Mouse (Mus musculus): ENCODE results near the gene Cwf19l1. TPM values are rescaled to one million over a fixed set of nuclear protein-coding genes. Genes with fewer than 3 reads are reported as not detected.

Cwf19l1 gene
- polyA plus RNA-seq (2012; rRNA removed) = 5.8 and 6.4 TPM in 2 replicates

GRCm38 (mm10) chr19:44135072-44135959 is at the start of gene Cwf19l1:
Gene Cwf19l1 (minus strand): TSS chr19:44135876.
- DNase-seq (ENCODE audit: low read depth, low spot score) = peak; percentile 81

GRCm38 (mm10) chr19:44183968-44184367 is 48.3 kb upstream of the Cwf19l1 start:
- DNase-seq (ENCODE audit: low read depth, low spot score) = no peak
- 52% methylated on average over 3 of the region's 3 CpGs for WGBS

More at GRCm38 (mm10) chr19:44135072-44135959, at the start of gene Cwf19l1:
- under 1% methylated on average over 45 of the region's 45 CpGs for WGBS

GRCm38 (mm10) chr19:44180502-44180901 is 44.8 kb upstream of the Cwf19l1 start:
- no peak for DNase-seq (ENCODE audit: low read depth, low spot score)
- WGBS = 76% methylated on average over 1 of the region's 1 CpGs

- 72% methylated on average over 3 of the region's 3 CpGs for WGBS
- DNase-seq (ENCODE audit: low read depth, low spot score) = no peak
Observed at GRCm38 (mm10) chr19:44176741-44177140, 41.1 kb upstream of the Cwf19l1 start.

GRCm38 (mm10) chr19:44174835-44175234 is 39.2 kb upstream of the Cwf19l1 start:
- DNase-seq (ENCODE audit: low read depth, low spot score) = no peak
- WGBS = 60% methylated on average over 8 of the region's 8 CpGs

GRCm38 (mm10) chr19:44161515-44161914 is 25.8 kb upstream of the Cwf19l1 start:
- no peak for DNase-seq (ENCODE audit: low read depth, low spot score)
- 2% methylated on average over 3 of the region's 3 CpGs for WGBS

GRCm38 (mm10) chr19:44159386-44159785 is 23.7 kb upstream of the Cwf19l1 start:
- no peak for DNase-seq (ENCODE audit: low read depth, low spot score)
- 80% methylated on average over 3 of the region's 3 CpGs for WGBS

GRCm38 (mm10) chr19:44157005-44157404 is 21.3 kb upstream of the Cwf19l1 start:
- 93% methylated on average over 10 of the region's 10 CpGs for WGBS
- no peak for DNase-seq (ENCODE audit: low read depth, low spot score)

- 61% methylated on average over 5 of the region's 5 CpGs for WGBS
Observed at GRCm38 (mm10) chr19:44153781-44154180, 18.1 kb upstream of the Cwf19l1 start.

GRCm38 (mm10) chr19:44148991-44149390 is 13.3 kb upstream of the Cwf19l1 start:
- 70% methylated on average over 2 of the region's 2 CpGs for WGBS
- DNase-seq (ENCODE audit: low read depth, low spot score) = no peak

More at GRCm38 (mm10) chr19:44153781-44154180, 18.1 kb upstream of the Cwf19l1 start:
- no peak for DNase-seq (ENCODE audit: low read depth, low spot score)

- 28% methylated on average over 2 of the region's 2 CpGs for WGBS
- no peak for DNase-seq (ENCODE audit: low read depth, low spot score)
Observed at GRCm38 (mm10) chr19:44148345-44148744, 12.7 kb upstream of the Cwf19l1 start.

- no peak for DNase-seq (ENCODE audit: low read depth, low spot score)
- 94% methylated on average over 8 of the region's 8 CpGs for WGBS
Observed at GRCm38 (mm10) chr19:44146951-44147350, 11.3 kb upstream of the Cwf19l1 start.

- DNase-seq (ENCODE audit: low read depth, low spot score) = no peak
- WGBS = 44% methylated on average over 9 of the region's 9 CpGs
Observed at GRCm38 (mm10) chr19:44146568-44146879, 10.8 kb upstream of the Cwf19l1 start.

- peak; percentile 76 for DNase-seq (ENCODE audit: low read depth, low spot score)
- WGBS = 1% methylated on average over 46 of the region's 46 CpGs
Observed at GRCm38 (mm10) chr19:44145702-44146567, 10.3 kb upstream of the Cwf19l1 start, which contains the start of gene Bloc1s2. Gene Bloc1s2 (minus strand): TSS chr19:44146446.

- DNase-seq (ENCODE audit: low read depth, low spot score) = no peak
- WGBS = 74% methylated on average over 9 of the region's 9 CpGs
Observed at GRCm38 (mm10) chr19:44144366-44144765, 8.7 kb upstream of the Cwf19l1 start.

- 30% methylated on average over 7 of the region's 7 CpGs for WGBS
Observed at GRCm38 (mm10) chr19:44135960-44136485, 347 bp upstream of the Cwf19l1 start.

GRCm38 (mm10) chr19:44132917-44133316 is 2.8 kb downstream of the Cwf19l1 start:
- no peak for DNase-seq (ENCODE audit: low read depth, low spot score)
- 87% methylated on average over 5 of the region's 5 CpGs for WGBS

More at GRCm38 (mm10) chr19:44135960-44136485, 347 bp upstream of the Cwf19l1 start:
- DNase-seq (ENCODE audit: low read depth, low spot score) = no peak

- DNase-seq (ENCODE audit: low read depth, low spot score) = no peak
- WGBS = 37% methylated on average over 2 of the region's 2 CpGs
Observed at GRCm38 (mm10) chr19:44128560-44128959, 7.1 kb downstream of the Cwf19l1 start.

- DNase-seq (ENCODE audit: low read depth, low spot score) = no peak
- WGBS = 54% methylated on average over 10 of the region's 10 CpGs
Observed at GRCm38 (mm10) chr19:44127729-44128497, 7.8 kb downstream of the Cwf19l1 start.

Data from large intestine, adult 2 months (tissue).